Mouse (Mus musculus) central nervous system, embryonic 14 days (tissue): ENCODE measurements around the gene 1110032F04Rik. TPM values are rescaled to one million over a fixed set of nuclear protein-coding genes. Genes with fewer than 3 reads are reported as not detected.

Experiments
- polyA plus RNA-seq: library from polyadenylated mRNA; depleted of rRNA; stranded (reverse); fragments of >200 nt; gene quantifications from 2 replicates; pipeline ENCODE4 v1.2.3, GENCODE M21; 2012; rRNA removed

1110032F04Rik gene
- polyA plus RNA-seq, result 3.7 and 4.5 TPM in 2 replicates

GRCm38 (mm10) chr3:68869211-68869690 lies at the start of gene 1110032F04Rik:
Gene 1110032F04Rik, plus strand, starts transcription at chr3:68869586.

Other genes with a start within 250 kb of the 1110032F04Rik start
- gene Il12a, start 178.9 kb upstream of the 1110032F04Rik start, polyA plus RNA-seq, result 0.06 TPM in 1 of 2 replicates, not detected in the other
- gene Ift80, start 135.0 kb downstream of the 1110032F04Rik start, polyA plus RNA-seq, result 15.3 and 17.3 TPM in 2 replicates
- gene Smc4, start 135.2 kb downstream of the 1110032F04Rik start, polyA plus RNA-seq, result 28.3 and 37.3 TPM in 2 replicates
- gene Trim59, start 175.2 kb downstream of the 1110032F04Rik start, polyA plus RNA-seq, result 21.7 and 26.3 TPM in 2 replicates